Mouse (Mus musculus): ENCODE data around the gene D2hgdh.

DNA sequence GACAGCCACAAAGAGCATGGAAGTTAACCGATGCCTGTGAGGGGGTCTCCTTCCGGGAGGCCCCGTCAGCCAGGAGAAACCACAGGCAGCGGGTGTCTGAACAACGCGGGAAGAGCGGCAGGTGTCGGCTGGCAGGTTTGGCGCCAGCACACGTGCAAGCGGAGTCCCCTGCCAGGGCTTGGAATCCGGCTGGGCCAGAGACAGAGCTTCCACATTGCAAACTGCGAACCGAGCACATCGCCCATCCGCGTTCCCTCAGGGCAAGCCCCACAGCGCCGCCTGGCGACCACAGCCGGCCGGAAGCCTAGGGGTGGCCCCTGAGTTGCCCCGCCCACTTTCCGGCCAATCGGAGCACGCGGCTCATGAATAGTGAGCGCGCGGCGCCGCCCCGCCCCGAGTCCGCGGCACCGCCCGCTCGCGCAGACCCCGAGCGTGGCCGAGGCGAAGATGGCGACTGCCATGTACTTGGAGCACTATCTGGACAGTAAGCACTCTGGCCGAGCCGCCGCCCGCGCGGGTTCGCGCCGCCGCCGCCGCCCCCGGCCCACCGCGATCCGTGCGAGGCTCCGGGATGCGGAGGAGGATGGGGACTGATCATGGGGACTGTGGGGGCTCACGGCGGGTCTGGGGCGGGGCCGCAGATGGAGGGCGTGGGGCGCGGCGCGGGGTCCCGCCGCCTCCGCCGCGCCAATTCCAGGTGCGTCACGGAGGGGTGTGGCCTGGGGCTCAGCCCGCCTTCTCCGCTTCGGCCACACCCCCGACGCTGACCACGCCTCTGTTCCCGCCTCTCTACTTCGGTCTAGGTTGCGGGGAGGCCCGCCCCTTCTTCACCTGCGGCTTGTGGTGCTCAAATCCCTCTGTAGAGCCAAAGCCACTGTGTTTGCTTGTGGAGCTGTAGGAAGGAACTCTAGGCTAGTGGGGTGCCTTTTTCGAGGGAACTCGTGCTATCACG, 20.9 kb upstream of the D2hgdh start, which contains the start of gene Ing5:
- TF ChIP-seq ZNF384 (IDR thresholded peaks at IDR 0.05; ENCODE audit: low read depth, low read length) (0 out of 2 replicates have a peak, but pooled peaks have one; percentile 14), USF2 (IDR thresholded peaks at IDR 0.05; ENCODE audit: borderline replicate concordance in 1 of 2, insufficient read depth in 1 of 2, low read depth in 1 of 2, low read length in 2 of 2) (no peak), CTCF (IDR thresholded peaks at IDR 0.05 in 2 of 3, conservative IDR thresholded peaks at IDR 0.05 in 1 of 3; ENCODE audit: control insufficient read depth in 1 of 3, insufficient read depth in 1 of 3, low read depth in 2 of 3, low read length in 3 of 3, poor library complexity in 1 of 3, severe bottlenecking in 1 of 3) (peak; percentile 85 to 98 (median 98)), POLR2A (IDR thresholded peaks at IDR 0.05; ENCODE audit: control insufficient read depth in 1 of 2, insufficient read depth in 1 of 2, low read depth in 1 of 2, low read length in 2 of 2, poor library complexity in 1 of 2) (peak; percentile 78 to 93), UBTF (IDR thresholded peaks at IDR 0.05; ENCODE audit: borderline replicate concordance, insufficient read depth, low read depth, low read length) (0 out of 2 replicates have a peak, but pooled peaks have one; percentile 19), MAZ (IDR thresholded peaks at IDR 0.05; ENCODE audit: low read depth, low read length) (peak; percentile 92), ZC3H11A (IDR thresholded peaks at IDR 0.05; ENCODE audit: low read depth, low read length) (0 out of 2 replicates have a peak, but pooled peaks have one; percentile 34), HCFC1 (IDR thresholded peaks at IDR 0.05; ENCODE audit: low read depth, low read length) (peak; percentile 86), GABPA (IDR thresholded peaks at IDR 0.05; ENCODE audit: low read depth, low read length) (no peak), NRF1 (IDR thresholded peaks at IDR 0.05; ENCODE audit: insufficient read depth, low read depth, low read length, poor library complexity, severe bottlenecking) (peak; percentile 68), POLR2AphosphoS2 (IDR thresholded peaks at IDR 0.05; ENCODE audit: low read length) (peak; percentile 85)

All from MEL (cell line).